In the genomic region with DNA sequence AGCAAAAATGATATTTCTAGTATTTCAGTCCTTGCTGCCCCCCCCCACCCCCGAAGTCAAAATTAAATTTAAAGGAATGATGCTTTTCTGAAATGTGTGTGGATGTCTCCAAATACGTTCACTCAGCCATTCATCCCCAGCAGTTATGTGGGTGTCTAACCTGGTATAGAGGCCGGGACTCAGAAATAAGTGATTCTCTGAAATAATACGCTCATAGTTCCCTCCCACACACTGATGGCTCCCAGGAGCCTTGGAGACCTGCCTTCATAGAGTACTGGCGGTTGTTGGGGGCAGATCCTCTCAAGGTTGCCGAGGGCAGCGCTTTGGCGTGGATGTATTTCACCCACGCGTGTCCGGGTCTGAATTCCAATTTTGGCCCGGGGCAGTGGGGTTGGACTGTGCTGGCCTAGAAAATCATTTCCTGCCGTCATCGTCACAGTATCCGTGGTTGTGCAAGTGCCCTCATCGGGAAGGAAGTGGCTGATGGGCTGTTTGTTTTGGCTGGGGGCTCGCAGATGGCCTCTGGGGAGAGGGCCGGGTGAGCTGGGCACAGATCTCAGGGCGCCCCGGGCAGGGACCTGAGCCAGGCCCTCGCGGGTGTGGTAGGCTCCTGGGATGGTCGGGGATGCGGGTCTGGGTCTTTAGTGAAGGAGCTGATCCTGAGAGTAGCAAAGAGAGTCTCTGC, we compare ENCODE assay signal across 9 mouse cellular contexts. TPM values are rescaled to one million over a fixed set of nuclear protein-coding genes. Genes with fewer than 3 reads are reported as not detected.
DNase-seq lines count a peak whose midpoint lies in the region; ATAC-seq lines count a peak whose summit lies in the region.
"Had no signal": no experiment of that assay in that cellular context is flagged by ENCODE, and none has a peak within 500 bp of the region (broad histone marks: within the 10 kb centered on the region; RNA-seq: fewer than 3 reads in every experiment).

No protein-coding gene starts in this region.

- peaks cover 63% of the 10 kb centered on the region for H3K4me1 ChIP-seq in forebrain, embryonic 10.5 days
- 0 out of 2 replicates have a peak, but pooled peaks cover 5% of the 10 kb centered on the region for H3K4me1 ChIP-seq in forebrain, embryonic 14.5 days (ENCODE audit: control insufficient read depth, insufficient read depth, low read length)
- peaks cover 33% of the 10 kb centered on the region for H3K4me1 ChIP-seq in forebrain, embryonic 13.5 days

- no peak overlapping the region for H3K4me2 ChIP-seq in forebrain, embryonic 14.5 days (ENCODE audit: low read length)
- no peak overlapping the region for H3K4me2 ChIP-seq in forebrain, embryonic 13.5 days

- H3K36me3 ChIP-seq in forebrain, embryonic 10.5 days (replicated peaks), result peaks cover 39% of the 10 kb centered on the region
- no peaks in the 10 kb centered on the region for H3K36me3 ChIP-seq in forebrain, embryonic 14.5 days (ENCODE audit: control insufficient read depth, insufficient read depth, low read length)
- no peaks in the 10 kb centered on the region for H3K36me3 ChIP-seq in forebrain, embryonic 13.5 days (ENCODE audit: poor library complexity, severe bottlenecking)

- H3K27me3 ChIP-seq in forebrain, embryonic 10.5 days (ENCODE audit: poor library complexity, severe bottlenecking), result no peaks in the 10 kb centered on the region
- no peaks in the 10 kb centered on the region for H3K27me3 ChIP-seq in forebrain, embryonic 14.5 days (replicated peaks; ENCODE audit: control insufficient read depth, insufficient read depth, low read length)
- no peaks in the 10 kb centered on the region for H3K27me3 ChIP-seq in forebrain, embryonic 13.5 days
- H3K27me3 ChIP-seq: CH12.LX had no signal

- no peak overlapping the region for H3K9ac ChIP-seq in forebrain, embryonic 14.5 days (ENCODE audit: low read length)
- no peak overlapping the region for H3K9ac ChIP-seq in forebrain, embryonic 13.5 days

- WGBS in forebrain, embryonic 10.5 days, result 78% methylated on average over 24 of the region's 24 CpGs
- 88% methylated on average over 24 of the region's 24 CpGs for WGBS in forebrain, embryonic 14.5 days
- WGBS in forebrain, embryonic 13.5 days, result 87% methylated on average over 24 of the region's 24 CpGs

- H3K9me3 ChIP-seq in forebrain, embryonic 10.5 days, result no peaks in the 10 kb centered on the region
- no peaks in the 10 kb centered on the region for H3K9me3 ChIP-seq in forebrain, embryonic 14.5 days (replicated peaks; ENCODE audit: control insufficient read depth, low read length)
- no peaks in the 10 kb centered on the region for H3K9me3 ChIP-seq in forebrain, embryonic 13.5 days (replicated peaks)

- no peak for DNase-seq in forebrain, embryonic 10.5 days (ENCODE audit: extremely low spot score, low spot score)
- no peak for DNase-seq in forebrain, embryonic 14.5 days (ENCODE audit: low spot score)
- DNase-seq in adrenal gland, postnatal 10 days, result peak; percentile 57
- DNase-seq in heart, adult 9 months (ENCODE audit: low spot score in 2 of 2), result peak; percentile 75 to 78
- peak; percentile 70 to 76 for DNase-seq in kidney, postnatal 36 days
- DNase-seq in mesoderm, embryonic 11.5 days (ENCODE audit: low read depth, low spot score), result peak; percentile 21
- DNase-seq in ovary, postnatal 10 days (ENCODE audit: low spot score), result no peak

- no peak for ATAC-seq in forebrain, embryonic 14.5 days
- no peak for ATAC-seq in forebrain, embryonic 13.5 days

- H3K4me3 ChIP-seq in forebrain, embryonic 10.5 days, result no peak overlapping the region
- no peak overlapping the region for H3K4me3 ChIP-seq in forebrain, embryonic 14.5 days (ENCODE audit: low read depth, low read length)
- H3K4me3 ChIP-seq in forebrain, embryonic 13.5 days, result no peak overlapping the region

- peak overlapping the region; percentile 73 for H3K27ac ChIP-seq in forebrain, embryonic 10.5 days
- no peak overlapping the region for H3K27ac ChIP-seq in forebrain, embryonic 14.5 days (ENCODE audit: low read depth, low read length)
- H3K27ac ChIP-seq in forebrain, embryonic 13.5 days, result no peak overlapping the region

RNA-seq across cellular contexts. Expression of gene Mrc2, which starts 19.0 kb away (rescaled TPM):
- 19.1 and 20.4 TPM in 2 replicates for polyA plus RNA-seq in forebrain, embryonic 10.5 days (2016; fragmentation: Nextera tagmentation; extraction: Ambion mirVana)
- polyA plus RNA-seq in forebrain, embryonic 14.5 days (2014; fragmentation: Nextera tagmentation; extraction: Ambion mirVana), result 2.6 and 3.2 TPM in 2 replicates
- total RNA-seq in adrenal gland, postnatal 10 days (2021), result 10 to 100 TPM; 27.6 to 28.0 TPM
- 4.5 and 6.3 TPM in 2 replicates for polyA plus RNA-seq in forebrain, embryonic 13.5 days (2015; fragmentation: Nextera tagmentation; extraction: Ambion mirVana)

Comparison
In these comparisons a context has a peak if more than half of its experiments do, and no peak if none do; other contexts are left out.
1. DNase-seq: peak in adrenal gland, postnatal 10 days (single experiment), heart, adult 9 months (2 of 2), kidney, postnatal 36 days (2 of 2) and mesoderm, embryonic 11.5 days (single experiment); none in forebrain, embryonic 10.5 days (single experiment), forebrain, embryonic 14.5 days (single experiment) and ovary, postnatal 10 days (single experiment).